Mouse (Mus musculus): Measurements from ENCODE around the gene Tescl. TPM values are rescaled to one million over a fixed set of nuclear protein-coding genes. Genes with fewer than 3 reads are reported as not detected.

Gene Tescl
- polyA plus RNA-seq, 1 experiment from 2014 or later = 0.25 TPM

DNA sequence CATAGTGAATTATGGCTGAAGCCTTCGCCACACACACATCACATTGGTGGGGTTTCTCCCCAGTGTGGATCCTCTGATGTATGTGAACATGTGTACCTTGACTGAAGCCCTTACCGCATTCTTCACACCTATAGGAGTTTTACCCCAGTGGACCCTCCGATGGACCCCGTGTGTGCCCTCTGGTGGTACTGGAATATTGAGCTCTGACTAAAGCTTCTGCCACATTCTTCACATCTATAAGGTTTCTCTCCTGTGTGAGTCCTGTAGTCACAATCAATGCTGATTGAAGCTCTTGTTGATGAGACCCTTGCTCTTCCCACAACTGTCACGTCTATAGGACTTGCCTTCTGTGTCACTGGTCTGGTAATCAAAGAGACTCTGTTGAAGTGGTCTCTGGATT, 46.1 kb downstream of the Tescl start:
- H3K27ac ChIP-seq = no peak overlapping the region
- H3K27me3 ChIP-seq = no peaks in the 10 kb centered on the region
- no peak overlapping the region for H3K4me3 ChIP-seq (replicated peaks)
- peaks cover 57% of the 10 kb centered on the region for H3K36me3 ChIP-seq
- ATAC-seq (ENCODE audit: insufficient number of reproducible peaks, insufficient read depth, low FRiP score, low TSS enrichment, low read depth) = no peak
- WGBS = 83% methylated on average over 5 of the region's 5 CpGs
- H3K9me3 ChIP-seq = peaks cover 28% of the 10 kb centered on the region
- H3K4me1 ChIP-seq (replicated peaks) = no peaks in the 10 kb centered on the region
- H3K4me2 ChIP-seq = no peak overlapping the region
- H3K9ac ChIP-seq (replicated peaks) = no peak overlapping the region

DNA sequence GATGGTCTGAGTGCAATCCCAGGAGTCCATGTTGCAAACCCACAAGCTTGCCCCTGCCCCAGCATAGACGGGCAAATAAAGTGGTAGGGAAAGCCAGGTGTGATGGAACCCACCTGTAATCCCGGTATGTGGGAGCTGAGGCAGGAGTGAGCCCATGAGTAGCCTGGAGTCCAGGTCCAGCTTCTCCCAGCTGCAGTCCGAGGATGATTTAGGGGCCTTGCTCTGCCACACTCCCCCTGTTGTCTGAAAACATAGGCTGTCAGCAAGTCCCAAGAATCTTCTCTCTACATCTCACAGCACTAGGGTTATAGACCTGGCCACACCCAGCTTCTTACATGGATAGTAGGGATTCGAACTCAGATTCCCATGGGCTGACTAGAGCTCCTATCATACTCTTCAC, 46.8 kb downstream of the Tescl start:
- Histone ChIP-seq H3K4me3 (replicated peaks) (no peak overlapping the region), H3K9ac (replicated peaks) (no peak overlapping the region), H3K36me3 (peaks cover 50% of the 10 kb centered on the region), H3K9me3 (peaks cover 28% of the 10 kb centered on the region), H3K4me2 (no peak overlapping the region), H3K4me1 (replicated peaks) (no peaks in the 10 kb centered on the region), H3K27me3 (no peaks in the 10 kb centered on the region), H3K27ac (no peak overlapping the region)
- 81% methylated on average over 4 of the region's 4 CpGs for WGBS
- ATAC-seq (ENCODE audit: insufficient number of reproducible peaks, insufficient read depth, low FRiP score, low TSS enrichment, low read depth) = no peak

DNA sequence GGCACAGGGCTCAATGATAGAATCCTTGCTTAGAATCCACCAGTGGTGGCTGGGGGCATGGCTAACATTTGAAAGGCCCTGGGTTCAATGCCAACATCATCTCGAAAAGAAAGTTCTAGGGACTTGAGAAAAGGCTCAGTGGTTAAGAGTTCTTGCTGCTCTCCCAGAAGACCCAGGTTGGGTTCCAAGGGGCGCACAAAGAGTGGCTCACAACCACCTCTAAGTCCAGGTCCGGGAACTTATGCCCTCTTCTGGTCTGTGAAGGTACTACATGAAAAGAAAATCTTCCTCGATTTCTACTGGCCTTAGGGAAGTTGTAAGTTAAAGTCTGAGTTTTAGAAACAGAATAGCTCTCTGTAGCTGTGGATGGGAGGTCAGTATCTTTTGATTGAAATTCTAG, 47.6 kb downstream of the Tescl start:
- Histone ChIP-seq H3K4me1 (replicated peaks) (no peaks in the 10 kb centered on the region), H3K27ac (no peak overlapping the region), H3K4me3 (replicated peaks) (no peak overlapping the region), H3K27me3 (no peaks in the 10 kb centered on the region), H3K4me2 (no peak overlapping the region), H3K36me3 (peaks cover 42% of the 10 kb centered on the region), H3K9me3 (peaks cover 21% of the 10 kb centered on the region; the same call in 1 of the 2 replicates), H3K9ac (replicated peaks) (no peak overlapping the region)
- 52% methylated on average over 4 of the region's 4 CpGs for WGBS
- no peak for ATAC-seq (ENCODE audit: insufficient number of reproducible peaks, insufficient read depth, low FRiP score, low TSS enrichment, low read depth)

Small RNAs within 50 kb of the gene (microRNA-seq; reads per million reads assigned to microRNA genes)
- not detected for gene Gm27592

Other genes with a start within 250 kb of the Tescl start
- 5.8 and 6.9 TPM in 2 replicates for gene Zfp112, start 221.6 kb downstream of the Tescl start, polyA plus RNA-seq (2016; fragmentation: Nextera tagmentation; extraction: Ambion mirVana)
- gene Zfp235, start 199.8 kb downstream of the Tescl start, polyA plus RNA-seq (2016; fragmentation: Nextera tagmentation; extraction: Ambion mirVana) = 17.4 and 17.5 TPM in 2 replicates
- 6.0 and 6.4 TPM in 2 replicates for gene Zfp114, start 158.9 kb downstream of the Tescl start, polyA plus RNA-seq (2016; fragmentation: Nextera tagmentation; extraction: Ambion mirVana)
- gene Zfp111, start 122.5 kb downstream of the Tescl start, polyA plus RNA-seq (2016; fragmentation: Nextera tagmentation; extraction: Ambion mirVana) = 12.3 and 12.5 TPM in 2 replicates
- 7.1 and 7.5 TPM in 2 replicates for gene Zfp109, start 96.4 kb downstream of the Tescl start, polyA plus RNA-seq (2016; fragmentation: Nextera tagmentation; extraction: Ambion mirVana)
- 4.2 and 4.8 TPM in 2 replicates for gene Zfp108, start 79.1 kb downstream of the Tescl start, polyA plus RNA-seq (2016; fragmentation: Nextera tagmentation; extraction: Ambion mirVana)
- gene Zfp93, start 63.5 kb downstream of the Tescl start, polyA plus RNA-seq (2016; fragmentation: Nextera tagmentation; extraction: Ambion mirVana) = 10.0 and 12.0 TPM in 2 replicates
- 57.6 and 61.1 TPM in 2 replicates for gene Zfp61, start 32.7 kb downstream of the Tescl start, polyA plus RNA-seq (2016; fragmentation: Nextera tagmentation; extraction: Ambion mirVana)
- gene Zfp94, start 17.3 kb downstream of the Tescl start, polyA plus RNA-seq (2016; fragmentation: Nextera tagmentation; extraction: Ambion mirVana) = 15.6 and 15.9 TPM in 2 replicates
- not detected in 2 replicates for gene Lypd5, start 15.3 kb upstream of the Tescl start, polyA plus RNA-seq (2016; fragmentation: Nextera tagmentation; extraction: Ambion mirVana)
- 2.1 and 2.8 TPM in 2 replicates for gene Kcnn4, start 36.3 kb upstream of the Tescl start, polyA plus RNA-seq (2016; fragmentation: Nextera tagmentation; extraction: Ambion mirVana)
- 22.7 and 25.4 TPM in 2 replicates for gene Smg9, start 65.7 kb upstream of the Tescl start, polyA plus RNA-seq (2016; fragmentation: Nextera tagmentation; extraction: Ambion mirVana)
- gene Irgc1, start 118.4 kb upstream of the Tescl start, polyA plus RNA-seq (2016; fragmentation: Nextera tagmentation; extraction: Ambion mirVana) = not detected in 2 replicates
- 1.8 and 2.6 TPM in 2 replicates for gene Plaur, start 128.5 kb upstream of the Tescl start, polyA plus RNA-seq (2016; fragmentation: Nextera tagmentation; extraction: Ambion mirVana)
- gene Cadm4, start 148.1 kb upstream of the Tescl start, polyA plus RNA-seq (2016; fragmentation: Nextera tagmentation; extraction: Ambion mirVana) = 6.5 and 7.0 TPM in 2 replicates
- gene Zfp428, start 173.1 kb upstream of the Tescl start, polyA plus RNA-seq (2016; fragmentation: Nextera tagmentation; extraction: Ambion mirVana) = 94.4 and 101 TPM in 2 replicates
- gene AC161166.1, start 178.5 kb upstream of the Tescl start, polyA plus RNA-seq (2016; fragmentation: Nextera tagmentation; extraction: Ambion mirVana) = 0.52 and 1.1 TPM in 2 replicates
- gene Irgq, start 196.8 kb upstream of the Tescl start, polyA plus RNA-seq (2016; fragmentation: Nextera tagmentation; extraction: Ambion mirVana) = 10.8 and 11.6 TPM in 2 replicates
- gene Pinlyp, start 212.2 kb upstream of the Tescl start, polyA plus RNA-seq (2016; fragmentation: Nextera tagmentation; extraction: Ambion mirVana) = not detected in 2 replicates
- gene Xrcc1, start 212.4 kb upstream of the Tescl start, polyA plus RNA-seq (2016; fragmentation: Nextera tagmentation; extraction: Ambion mirVana) = 131 and 134 TPM in 2 replicates

Data from limb, embryonic 12.5 days (tissue).